Mouse (Mus musculus): ENCODE data around the gene Gpr158. TPM values are rescaled to one million over a fixed set of nuclear protein-coding genes. Genes with fewer than 3 reads are reported as not detected.

Gene Gpr158
- polyA plus RNA-seq (2017; shearing (Covaris generic)): not detected

DNA sequence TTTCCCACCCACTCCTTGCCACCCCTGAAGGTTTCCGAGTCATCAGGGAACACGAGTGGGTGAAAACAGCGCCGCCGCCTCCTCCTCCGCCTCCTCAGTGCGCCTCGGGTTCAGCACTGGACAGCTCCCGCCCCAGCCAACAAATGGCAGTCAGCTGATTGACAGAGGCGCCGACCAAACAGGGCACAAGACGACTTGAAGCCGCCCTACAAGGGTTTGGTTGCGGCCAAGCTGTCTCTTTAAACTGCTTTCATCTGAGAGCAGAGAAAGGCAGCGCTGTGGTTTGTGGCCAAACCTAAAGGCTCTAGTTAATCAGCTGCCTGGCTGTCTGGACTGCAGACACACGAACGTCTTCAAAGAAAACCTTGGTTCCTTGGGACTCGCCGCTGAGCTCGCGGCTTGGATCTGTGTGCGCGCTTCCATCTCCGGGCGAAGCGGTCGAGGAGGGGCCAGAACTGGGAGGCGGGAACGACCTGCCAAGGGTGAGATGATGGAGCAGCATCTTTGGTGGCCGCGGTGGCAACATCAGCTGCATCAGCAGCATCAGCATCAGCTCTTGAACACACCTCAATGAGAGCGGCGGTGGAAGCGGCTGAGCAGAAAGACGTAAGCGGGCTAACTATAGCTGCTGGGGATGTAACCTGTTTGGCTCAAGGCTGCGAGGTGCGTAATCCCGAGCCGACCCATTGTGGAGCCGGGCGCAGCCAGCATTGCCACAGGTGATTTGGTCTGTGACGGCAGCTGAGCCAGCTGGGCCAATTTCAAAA is at the start of gene Gpr158:
Gpr158 (plus strand) TSS at position 198 of the 767 bp plus-strand sequence.

Other genes starting within 250 kb of the Gpr158 start
- gene Enkur, start 162.2 kb upstream of the Gpr158 start, polyA plus RNA-seq (2017; shearing (Covaris generic)): 2.5 TPM
- 3.0 TPM for gene Thnsl1, start 161.8 kb upstream of the Gpr158 start, polyA plus RNA-seq (2017; shearing (Covaris generic))

All from effector memory CD4-positive, alpha-beta T cell, adult 7 months (primary cell).